Mouse (Mus musculus): Measurements from ENCODE around the gene Adamts2. TPM values are rescaled to one million over a fixed set of nuclear protein-coding genes. Genes with fewer than 3 reads are reported as not detected.
A peak's percentile ranks its signal among the peaks of the same experiment; 100 is the strongest.

The Adamts2 gene
- polyA plus RNA-seq, 1 experiment from 2014 or later = 9.7 TPM

DNA sequence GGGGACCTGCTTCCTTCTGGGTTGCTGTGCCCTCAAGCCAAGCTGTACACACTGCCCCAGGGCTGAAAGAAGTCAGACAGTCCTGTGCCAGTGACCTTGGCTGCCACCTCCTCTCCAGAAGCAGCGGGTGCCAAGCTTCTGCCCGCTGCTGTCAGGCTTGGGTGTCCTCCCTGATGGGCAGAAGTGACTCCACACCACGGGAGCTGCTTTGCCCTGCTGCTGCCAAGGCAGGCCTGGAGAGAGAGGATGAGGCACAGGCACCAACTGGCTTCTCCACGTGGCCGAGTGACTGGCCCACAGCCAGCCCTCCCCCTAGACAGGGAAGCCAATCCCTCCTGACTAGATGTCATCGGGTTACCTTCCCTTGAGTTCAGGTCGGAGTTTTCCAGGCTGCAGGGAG lies 71.0 kb downstream of the Adamts2 start:
- no peaks in the 10 kb centered on the region for H3K9me3 ChIP-seq (replicated peaks)
- ATAC-seq (replicated peaks; ENCODE audit: insufficient number of reproducible peaks, insufficient read depth, low FRiP score, low read depth) = no peak; the same call in 1 of the 2 replicates
- no peak overlapping the region for H3K4me2 ChIP-seq
- no peaks in the 10 kb centered on the region for H3K36me3 ChIP-seq
- no peak overlapping the region for H3K4me3 ChIP-seq
- no peak overlapping the region for H3K9ac ChIP-seq
- H3K4me1 ChIP-seq (replicated peaks) = peaks cover 43% of the 10 kb centered on the region
- H3K27ac ChIP-seq = peak overlapping the region; percentile 37; the same call in 1 of the 2 replicates
- no peaks in the 10 kb centered on the region for H3K27me3 ChIP-seq
- WGBS = 25% methylated on average over 7 of the region's 7 CpGs

DNA sequence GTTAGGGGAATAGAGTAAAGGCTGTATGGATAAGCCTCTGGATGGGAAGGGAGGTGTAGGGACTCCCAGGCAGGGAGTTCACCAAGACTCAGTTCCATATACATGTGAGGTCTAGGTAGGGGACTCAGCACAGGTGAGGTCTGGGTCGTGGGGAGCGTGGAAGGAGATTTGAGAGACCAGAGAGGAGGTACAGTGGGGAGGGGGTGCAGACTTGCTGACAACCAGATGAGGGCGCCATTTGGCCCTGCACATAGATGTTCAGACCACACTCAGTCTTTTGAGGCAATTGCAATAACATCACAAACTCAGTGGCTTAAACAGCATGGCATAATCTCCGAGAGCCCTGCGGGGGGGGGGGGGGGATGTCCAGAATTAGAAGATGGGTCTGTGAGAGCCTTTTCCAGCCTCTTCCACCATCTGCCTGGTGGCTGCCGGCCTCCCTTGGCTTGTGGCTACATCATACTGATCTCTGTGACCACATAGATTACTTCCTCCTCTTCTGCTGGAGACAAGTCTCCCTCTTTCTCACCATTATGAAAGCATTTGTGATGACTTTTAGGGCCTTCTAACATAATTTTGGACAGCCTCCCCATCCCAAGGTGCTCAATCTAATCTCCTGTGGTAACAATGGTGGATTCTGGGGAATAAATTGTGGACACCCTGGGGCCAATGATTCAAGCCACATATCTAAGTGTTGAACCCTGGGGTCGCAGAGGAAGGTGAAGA lies 71.8 kb downstream of the Adamts2 start:
- peaks cover 42% of the 10 kb centered on the region for H3K4me1 ChIP-seq (replicated peaks)
- ATAC-seq (replicated peaks; ENCODE audit: insufficient number of reproducible peaks, insufficient read depth, low FRiP score, low read depth) = no peak
- WGBS = 66% methylated on average over 7 of the region's 7 CpGs

DNA sequence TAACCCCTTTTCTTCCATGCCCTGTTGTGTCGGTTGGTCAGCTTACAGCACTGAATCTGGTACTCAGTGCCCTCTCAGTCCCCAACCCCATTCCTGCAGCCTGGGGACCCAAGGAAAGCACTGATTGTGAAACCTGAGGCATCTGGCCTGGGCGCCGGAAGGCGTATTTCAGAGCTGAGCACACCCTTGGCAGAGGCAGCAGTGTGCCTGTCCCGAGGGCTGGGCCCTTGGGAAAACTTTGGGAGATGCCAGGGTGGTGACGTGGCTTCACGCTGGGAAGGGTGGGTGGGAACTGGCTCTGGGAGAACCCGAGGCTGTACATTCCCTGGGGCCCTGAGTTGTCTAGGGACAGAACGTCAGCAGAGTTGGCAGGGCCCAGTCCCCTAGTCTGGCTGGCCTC lies 72.5 kb downstream of the Adamts2 start:
- Histone ChIP-seq H3K27me3 (no peaks in the 10 kb centered on the region), H3K9me3 (replicated peaks) (no peaks in the 10 kb centered on the region), H3K4me1 (replicated peaks) (peaks cover 35% of the 10 kb centered on the region), H3K4me3 (no peak overlapping the region), H3K9ac (no peak overlapping the region), H3K27ac (peak overlapping the region; percentile 30; the same call in 1 of the 2 replicates), H3K4me2 (no peak overlapping the region), H3K36me3 (no peaks in the 10 kb centered on the region)
- no peak for ATAC-seq (replicated peaks; ENCODE audit: insufficient number of reproducible peaks, insufficient read depth, low FRiP score, low read depth)
- WGBS = 68% methylated on average over 9 of the region's 9 CpGs

More for the DNA sequence above, 71.8 kb downstream of the Adamts2 start:
- Histone ChIP-seq H3K4me3 (no peak overlapping the region), H3K4me2 (no peak overlapping the region), H3K27me3 (no peaks in the 10 kb centered on the region), H3K9ac (no peak overlapping the region), H3K9me3 (replicated peaks) (no peaks in the 10 kb centered on the region), H3K27ac (peak overlapping the region; percentile 30), H3K36me3 (no peaks in the 10 kb centered on the region)

DNA sequence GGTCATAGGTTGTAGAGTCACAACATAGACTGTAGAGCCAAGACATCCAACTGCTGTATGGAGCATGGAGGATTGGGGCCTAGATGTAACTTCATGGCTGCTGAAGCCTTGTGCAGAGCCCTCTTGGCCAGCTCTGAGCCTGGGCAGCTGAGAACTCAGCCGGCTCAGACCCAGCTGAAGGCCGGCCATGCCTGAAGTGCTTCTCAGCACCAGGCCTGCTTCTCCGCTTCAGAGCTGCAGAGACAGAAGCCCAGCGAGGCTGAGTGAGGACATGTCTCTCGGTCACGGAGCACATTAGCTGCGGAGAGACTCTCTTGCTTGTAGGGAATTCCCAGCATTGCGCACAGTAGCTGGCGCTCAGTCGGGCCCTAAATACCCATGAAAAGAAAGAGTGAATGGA lies 76.8 kb downstream of the Adamts2 start:
- Histone ChIP-seq H3K4me1 (replicated peaks) (no peaks in the 10 kb centered on the region; the same call in 1 of the 2 replicates), H3K4me3 (no peak overlapping the region), H3K36me3 (no peaks in the 10 kb centered on the region), H3K27me3 (no peaks in the 10 kb centered on the region), H3K27ac (no peak overlapping the region), H3K9me3 (replicated peaks) (no peaks in the 10 kb centered on the region), H3K9ac (no peak overlapping the region), H3K4me2 (no peak overlapping the region)
- 84% methylated on average over 10 of the region's 10 CpGs for WGBS
- ATAC-seq (replicated peaks; ENCODE audit: insufficient number of reproducible peaks, insufficient read depth, low FRiP score, low read depth) = no peak

GRCm38 (mm10) chr11:50681940-50682339 lies 80.1 kb downstream of the Adamts2 start:
- Histone ChIP-seq H3K4me3 (no peak overlapping the region), H3K4me1 (replicated peaks) (no peaks in the 10 kb centered on the region), H3K36me3 (no peaks in the 10 kb centered on the region), H3K27me3 (no peaks in the 10 kb centered on the region), H3K9ac (no peak overlapping the region), H3K27ac (no peak overlapping the region), H3K4me2 (no peak overlapping the region), H3K9me3 (replicated peaks) (no peaks in the 10 kb centered on the region)
- WGBS = 74% methylated on average over 7 of the region's 7 CpGs
- ATAC-seq (replicated peaks; ENCODE audit: insufficient number of reproducible peaks, insufficient read depth, low FRiP score, low read depth) = no peak

- no peak for ATAC-seq (replicated peaks; ENCODE audit: insufficient number of reproducible peaks, insufficient read depth, low FRiP score, low read depth)
These were observed 81.9 kb downstream of the Adamts2 start for GRCm38 (mm10) chr11:50683821-50684220.

GRCm38 (mm10) chr11:50688584-50688983 lies 86.7 kb downstream of the Adamts2 start:
- no peak for ATAC-seq (replicated peaks; ENCODE audit: insufficient number of reproducible peaks, insufficient read depth, low FRiP score, low read depth)
- Histone ChIP-seq H3K36me3 (no peaks in the 10 kb centered on the region), H3K9me3 (replicated peaks) (no peaks in the 10 kb centered on the region), H3K27ac (no peak overlapping the region), H3K9ac (no peak overlapping the region), H3K27me3 (no peaks in the 10 kb centered on the region), H3K4me2 (no peak overlapping the region), H3K4me1 (replicated peaks) (no peaks in the 10 kb centered on the region), H3K4me3 (no peak overlapping the region)
- 82% methylated on average over 3 of the region's 3 CpGs for WGBS

More at GRCm38 (mm10) chr11:50683821-50684220, 81.9 kb downstream of the Adamts2 start:
- Histone ChIP-seq H3K36me3 (no peaks in the 10 kb centered on the region), H3K9me3 (replicated peaks) (no peaks in the 10 kb centered on the region), H3K9ac (no peak overlapping the region), H3K4me3 (no peak overlapping the region), H3K4me2 (no peak overlapping the region), H3K27me3 (no peaks in the 10 kb centered on the region), H3K4me1 (replicated peaks) (no peaks in the 10 kb centered on the region), H3K27ac (no peak overlapping the region)
- 78% methylated on average over 2 of the region's 2 CpGs for WGBS

DNA sequence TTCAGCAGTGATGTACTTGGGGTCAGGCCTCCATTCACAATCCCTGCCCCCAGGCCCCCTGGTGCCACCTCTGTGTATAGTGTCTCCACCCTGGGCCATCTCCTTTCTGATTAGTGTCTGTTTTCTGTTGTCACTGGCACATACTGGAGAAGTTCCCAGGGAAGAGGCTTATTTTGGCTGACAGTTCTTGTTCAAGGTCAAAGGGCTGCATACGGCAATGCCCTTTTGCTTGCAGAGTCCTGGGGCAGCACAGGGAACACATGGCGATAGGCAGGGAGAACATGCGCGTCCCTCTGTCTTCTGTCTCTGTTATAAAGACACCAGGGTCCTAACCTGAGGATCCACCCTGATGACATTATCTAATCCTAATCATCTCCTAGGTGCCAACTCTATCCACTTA lies 87.8 kb downstream of the Adamts2 start:
- no peak overlapping the region for H3K4me2 ChIP-seq
- WGBS = 81% methylated on average over 4 of the region's 4 CpGs
- H3K4me3 ChIP-seq = no peak overlapping the region
- H3K9me3 ChIP-seq (replicated peaks) = no peaks in the 10 kb centered on the region
- H3K27me3 ChIP-seq = no peaks in the 10 kb centered on the region
- H3K4me1 ChIP-seq (replicated peaks) = no peaks in the 10 kb centered on the region
- H3K9ac ChIP-seq = no peak overlapping the region
- H3K36me3 ChIP-seq = no peaks in the 10 kb centered on the region
- H3K27ac ChIP-seq = no peak overlapping the region
- ATAC-seq (replicated peaks; ENCODE audit: insufficient number of reproducible peaks, insufficient read depth, low FRiP score, low read depth) = no peak

GRCm38 (mm10) chr11:50699971-50700370 lies 98.1 kb downstream of the Adamts2 start:
- Histone ChIP-seq H3K4me1 (replicated peaks) (no peaks in the 10 kb centered on the region), H3K4me3 (no peak overlapping the region), H3K36me3 (no peaks in the 10 kb centered on the region), H3K4me2 (no peak overlapping the region), H3K9ac (no peak overlapping the region), H3K27ac (no peak overlapping the region), H3K27me3 (no peaks in the 10 kb centered on the region), H3K9me3 (replicated peaks) (no peaks in the 10 kb centered on the region)
- no peak for ATAC-seq (replicated peaks; ENCODE audit: insufficient number of reproducible peaks, insufficient read depth, low FRiP score, low read depth)
- 85% methylated on average over 12 of the region's 12 CpGs for WGBS

- H3K4me3 ChIP-seq = no peak overlapping the region
- no peaks in the 10 kb centered on the region for H3K36me3 ChIP-seq
- no peak for ATAC-seq (replicated peaks; ENCODE audit: insufficient number of reproducible peaks, insufficient read depth, low FRiP score, low read depth)
- H3K9me3 ChIP-seq (replicated peaks) = no peaks in the 10 kb centered on the region
- H3K4me2 ChIP-seq = no peak overlapping the region
- no peak overlapping the region for H3K9ac ChIP-seq
- H3K27ac ChIP-seq = no peak overlapping the region
- no peaks in the 10 kb centered on the region for H3K27me3 ChIP-seq
- no peaks in the 10 kb centered on the region for H3K4me1 ChIP-seq (replicated peaks)
- 88% methylated on average over 8 of the region's 8 CpGs for WGBS
These were observed 98.6 kb downstream of the Adamts2 start for GRCm38 (mm10) chr11:50700496-50700895.

DNA sequence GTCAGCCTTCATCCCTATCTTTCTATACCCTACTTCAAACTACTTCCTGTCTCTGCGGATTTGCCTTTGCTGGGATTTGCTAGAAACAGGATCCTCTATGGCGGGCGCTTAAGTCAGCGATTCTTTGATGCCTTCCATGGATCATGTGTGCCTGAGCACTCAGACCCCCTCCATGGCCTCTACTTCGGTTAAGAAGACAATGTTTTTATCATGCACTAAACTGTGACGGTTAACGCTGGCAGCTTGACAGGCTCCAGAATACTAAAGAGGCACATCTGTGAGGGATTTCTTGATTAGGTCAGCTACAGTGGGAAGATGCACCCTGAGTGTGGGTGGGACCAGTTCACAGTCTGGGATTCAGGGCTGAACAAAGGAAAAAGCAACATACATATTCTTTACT lies 101.5 kb downstream of the Adamts2 start:
- Histone ChIP-seq H3K4me1 (replicated peaks) (no peaks in the 10 kb centered on the region), H3K4me3 (no peak overlapping the region), H3K4me2 (no peak overlapping the region), H3K36me3 (no peaks in the 10 kb centered on the region), H3K9ac (no peak overlapping the region), H3K27me3 (peaks cover 6% of the 10 kb centered on the region), H3K9me3 (replicated peaks) (no peaks in the 10 kb centered on the region), H3K27ac (no peak overlapping the region)
- 62% methylated on average over 7 of the region's 7 CpGs for WGBS
- ATAC-seq (replicated peaks; ENCODE audit: insufficient number of reproducible peaks, insufficient read depth, low FRiP score, low read depth) = no peak

GRCm38 (mm10) chr11:50704511-50704910 lies 102.6 kb downstream of the Adamts2 start:
- WGBS = 75% methylated on average over 2 of the region's 2 CpGs
- Histone ChIP-seq H3K4me1 (replicated peaks) (no peaks in the 10 kb centered on the region), H3K27ac (no peak overlapping the region), H3K27me3 (peaks cover 14% of the 10 kb centered on the region), H3K9ac (no peak overlapping the region), H3K36me3 (no peaks in the 10 kb centered on the region), H3K4me3 (no peak overlapping the region), H3K4me2 (no peak overlapping the region), H3K9me3 (replicated peaks) (no peaks in the 10 kb centered on the region)
- ATAC-seq (replicated peaks; ENCODE audit: insufficient number of reproducible peaks, insufficient read depth, low FRiP score, low read depth) = no peak
